8 mouse cellular contexts compared by ENCODE assay signal in genomic region chr14:19976421-19977270, GRCm38 (mm10). TPM values are rescaled to one million over a fixed set of nuclear protein-coding genes. Genes with fewer than 3 reads are reported as not detected.
DNase-seq lines count a peak whose midpoint lies in the region; ATAC-seq lines count a peak whose summit lies in the region.

No protein-coding gene starts in this region.

- peak overlapping the region; percentile 70 for H3K4me2 ChIP-seq in hindbrain, embryonic 11.5 days (replicated peaks; ENCODE audit: low read depth, low read length)

- peak; percentile 90 for DNase-seq in R1 (ENCODE audit: low read depth, low spot score)
- DNase-seq in cerebellum, adult 8-10 months, result peak; percentile 69
- peak; percentile 68 to 75 for DNase-seq in frontal cortex, postnatal 10 days (ENCODE audit: low spot score in 2 of 2)
- peak; percentile 83 for DNase-seq in hindbrain, embryonic 11.5 days (ENCODE audit: low spot score)
- peak; percentile 68 to 76 for DNase-seq in layer of hippocampus, postnatal 14 days (ENCODE audit: low spot score in 2 of 2)
- peak; percentile 79 for DNase-seq in lung, postnatal 25 days (ENCODE audit: low spot score)
- DNase-seq in ovary, postnatal 14 days (ENCODE audit: low spot score), result peak; percentile 34
- peak; percentile 39 to 49 for DNase-seq in thymus, postnatal 36 days

- peak overlapping the region; percentile 92 for H3K27ac ChIP-seq in hindbrain, embryonic 11.5 days (ENCODE audit: low read depth, low read length)

- H3K36me3 ChIP-seq in hindbrain, embryonic 11.5 days (ENCODE audit: control insufficient read depth, insufficient read depth, low read length), result no peaks in the 10 kb centered on the region

- H3K9me3 ChIP-seq in hindbrain, embryonic 11.5 days (ENCODE audit: control insufficient read depth, low read length), result no peaks in the 10 kb centered on the region

- ATAC-seq in hindbrain, embryonic 11.5 days (ENCODE audit: low FRiP score), result peak; percentile 98

- H3K4me3 ChIP-seq in hindbrain, embryonic 11.5 days (ENCODE audit: low read depth, low read length), result peak overlapping the region; percentile 59

- no peaks in the 10 kb centered on the region for H3K27me3 ChIP-seq in hindbrain, embryonic 11.5 days (ENCODE audit: control insufficient read depth, insufficient read depth, low read length)

- WGBS in hindbrain, embryonic 11.5 days, result under 1% methylated on average over 24 of the region's 24 CpGs

- H3K9ac ChIP-seq in hindbrain, embryonic 11.5 days (ENCODE audit: low read depth, low read length), result peak overlapping the region; percentile 91

- H3K4me1 ChIP-seq in hindbrain, embryonic 11.5 days (replicated peaks; ENCODE audit: control insufficient read depth, insufficient read depth, low read length), result peaks cover 9% of the 10 kb centered on the region; the same call in 1 of the 2 replicates

RNA-seq across cellular contexts. Expression of gene Gng2, which starts 0.8 kb away (rescaled TPM):
- polyA plus RNA-seq in hindbrain, embryonic 11.5 days (2014; fragmentation: Nextera tagmentation; extraction: Ambion mirVana), result 164 and 201 TPM in 2 replicates
- total RNA-seq in layer of hippocampus, postnatal 14 days (2021), result 100 to 1,000 TPM; 384 to 437 TPM

Comparison
In these comparisons a context has a peak if more than half of its experiments do, and no peak if none do; other contexts are left out.
1. Peak in every context shown above with its lines: DNase-seq, ATAC-seq, H3K4me3 ChIP-seq and H3K27ac ChIP-seq.
2. DNase-seq: peak in every context shown above with its lines; median percentile 90 in R1; 83 in hindbrain, embryonic 11.5 days; 79 in lung, postnatal 25 days; 72 in layer of hippocampus, postnatal 14 days; 72 in frontal cortex, postnatal 10 days; 69 in cerebellum, adult 8-10 months; 44 in thymus, postnatal 36 days; 34 in ovary, postnatal 14 days.